Mouse (Mus musculus) gastrocnemius, adult 18-20 months (tissue): ENCODE data around the gene Psmd9. TPM values are rescaled to one million over a fixed set of nuclear protein-coding genes. Genes with fewer than 3 reads are reported as not detected.
A peak's percentile ranks its signal among the peaks of the same experiment; 100 is the strongest.

Experiments used
- DNase-seq: peaks from one replicate; pipeline ENCODE4 v3.0.0; 2021; ENCODE audit warnings: low spot score
- total RNA-seq, 2 experiments: library from RNA; stranded (reverse); gene quantifications; 2 replicates each; pipeline ENCODE4 v1.2.3; 2021

The Psmd9 gene
- total RNA-seq, 2 experiments from 2014 or later = 12.0 to 15.0 TPM

DNA sequence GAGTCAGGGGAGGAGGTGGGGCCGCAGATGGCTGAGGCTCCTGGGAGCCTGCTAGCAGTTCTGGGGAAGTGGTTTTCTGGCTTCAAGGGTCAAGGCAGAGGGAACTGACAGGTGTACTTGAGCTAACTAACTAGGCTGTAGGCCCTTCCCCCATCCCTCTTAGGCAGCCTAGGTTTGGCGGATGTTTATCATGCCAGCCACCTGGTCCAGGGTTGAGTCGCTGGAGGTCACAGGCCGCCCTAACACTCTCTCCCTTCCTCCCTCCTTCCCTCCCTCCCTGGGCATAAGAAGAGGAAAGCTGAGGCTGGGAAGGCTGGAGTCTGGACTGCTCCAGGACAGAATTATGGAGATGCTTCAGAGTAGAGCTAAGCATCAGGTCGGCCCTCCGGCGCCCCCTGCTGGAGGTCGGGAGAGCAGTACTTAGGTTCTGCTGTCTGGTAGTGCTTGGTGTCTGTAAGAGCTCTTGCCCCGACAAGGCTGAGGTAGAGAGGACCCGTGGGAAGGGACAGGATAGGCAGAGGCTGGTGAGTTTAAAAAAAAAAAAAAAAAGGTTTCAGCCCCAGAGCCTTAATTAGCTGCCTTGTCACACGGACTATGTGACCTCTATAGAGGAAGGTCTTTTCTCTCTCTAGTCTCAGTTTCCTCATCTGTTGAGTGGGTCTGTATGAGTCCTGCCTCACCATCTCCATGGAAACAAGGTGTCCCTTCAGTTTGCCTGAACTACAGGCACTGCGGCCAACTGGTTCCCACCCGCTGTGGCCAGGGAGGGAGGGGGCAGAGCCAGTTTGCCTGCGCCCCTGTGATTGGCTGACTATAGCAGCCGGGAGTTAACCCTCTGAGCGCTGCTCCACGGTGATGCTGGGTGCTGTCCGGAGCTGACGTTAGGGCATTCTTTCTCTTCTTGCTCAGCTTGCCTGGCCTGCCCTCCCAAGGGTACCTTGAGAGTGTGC lies 19.5 kb upstream of the Psmd9 start:
- DNase-seq = peak; percentile 90

- no peak for DNase-seq
These were observed 18.6 kb upstream of the Psmd9 start for GRCm38 (mm10) chr5:123150641-123151040.

DNA sequence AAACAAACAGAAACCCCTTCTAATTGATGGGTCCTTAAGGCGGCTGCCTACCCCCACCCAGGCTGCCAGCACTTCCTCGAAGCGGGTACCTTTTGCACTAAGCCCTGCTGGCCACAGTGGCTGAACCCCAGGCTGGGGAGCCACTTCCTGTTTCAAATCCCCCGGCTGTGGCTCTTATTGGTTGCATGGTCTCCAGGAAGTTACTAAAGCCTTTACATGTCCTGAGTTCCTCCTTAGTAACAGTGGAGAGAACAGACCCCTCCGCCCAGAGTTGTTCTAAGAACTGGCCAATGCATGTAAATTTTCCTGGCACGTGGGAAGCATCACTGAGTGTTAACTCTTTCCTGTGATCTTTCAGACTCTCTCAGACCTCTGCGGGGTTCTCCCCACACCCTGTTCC lies 18.1 kb upstream of the Psmd9 start:
- DNase-seq = no peak

DNA sequence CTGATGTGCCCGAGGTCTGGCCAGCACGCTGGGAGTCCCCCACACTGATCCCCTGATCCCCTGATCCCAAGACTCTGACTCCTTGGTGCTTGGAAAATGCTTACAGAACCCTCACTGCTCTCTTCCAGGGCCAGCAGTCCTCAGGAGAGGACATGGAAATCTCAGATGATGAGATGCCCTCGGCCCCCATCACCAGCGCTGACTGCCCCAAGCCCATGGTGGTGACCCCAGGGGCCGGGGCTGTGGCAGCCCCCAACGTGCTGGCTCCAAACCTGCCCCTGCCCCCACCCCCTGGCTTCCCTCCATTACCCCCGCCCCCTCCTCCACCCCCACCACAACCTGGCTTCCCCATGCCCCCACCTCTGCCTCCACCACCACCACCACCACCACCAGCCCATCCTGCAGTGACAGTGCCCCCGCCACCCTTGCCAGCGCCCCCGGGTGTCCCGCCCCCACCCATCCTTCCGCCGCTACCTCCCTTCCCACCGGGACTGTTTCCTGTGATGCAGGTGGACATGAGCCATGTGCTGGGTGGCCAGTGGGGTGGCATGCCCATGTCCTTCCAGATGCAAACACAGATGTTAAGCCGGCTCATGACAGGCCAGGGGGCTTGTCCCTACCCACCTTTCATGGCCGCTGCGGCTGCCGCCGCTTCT lies 17.4 kb upstream of the Psmd9 start:
- DNase-seq = no peak

- no peak for DNase-seq
These were observed 16.3 kb upstream of the Psmd9 start for GRCm38 (mm10) chr5:123152901-123153300.

DNA sequence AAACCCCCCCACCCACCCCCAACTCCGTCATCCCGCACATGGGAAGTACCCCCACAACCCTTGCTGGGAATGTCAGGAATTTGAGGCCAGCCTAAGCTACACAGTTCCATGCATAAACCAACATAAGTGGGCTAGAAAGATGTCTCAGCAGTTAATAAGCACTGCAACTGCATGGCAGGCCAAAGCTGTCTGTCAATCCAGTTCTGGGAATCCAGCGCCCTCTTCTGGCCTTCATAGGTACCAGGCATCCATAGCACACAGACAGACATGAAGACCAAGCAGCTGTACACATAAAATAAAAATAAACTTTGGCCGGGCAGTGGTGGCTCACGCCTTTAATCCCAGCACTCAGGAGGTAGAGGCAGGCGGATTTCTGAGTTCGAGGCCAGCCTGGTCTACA lies 13.8 kb upstream of the Psmd9 start:
- DNase-seq = peak; percentile 75

DNA sequence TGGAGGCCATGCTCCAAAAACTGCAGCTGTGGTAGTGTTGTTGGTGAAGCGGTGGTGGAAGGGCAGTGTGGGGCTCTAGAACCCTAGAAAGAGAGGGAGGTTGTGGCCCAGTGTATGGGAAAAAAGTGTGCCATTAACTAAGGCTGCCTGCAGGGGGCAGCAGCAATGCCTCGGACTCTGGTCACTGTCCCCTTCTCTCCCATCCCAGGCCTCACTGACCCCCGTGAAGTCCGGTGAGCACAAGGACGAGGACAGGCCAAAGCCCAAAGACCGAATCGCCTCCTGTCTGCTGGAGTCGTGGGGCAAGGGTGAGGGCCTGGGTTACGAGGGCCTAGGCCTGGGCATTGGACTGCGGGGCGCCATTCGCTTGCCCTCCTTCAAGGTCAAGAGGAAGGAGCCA lies 12.4 kb upstream of the Psmd9 start:
- no peak for DNase-seq

DNA sequence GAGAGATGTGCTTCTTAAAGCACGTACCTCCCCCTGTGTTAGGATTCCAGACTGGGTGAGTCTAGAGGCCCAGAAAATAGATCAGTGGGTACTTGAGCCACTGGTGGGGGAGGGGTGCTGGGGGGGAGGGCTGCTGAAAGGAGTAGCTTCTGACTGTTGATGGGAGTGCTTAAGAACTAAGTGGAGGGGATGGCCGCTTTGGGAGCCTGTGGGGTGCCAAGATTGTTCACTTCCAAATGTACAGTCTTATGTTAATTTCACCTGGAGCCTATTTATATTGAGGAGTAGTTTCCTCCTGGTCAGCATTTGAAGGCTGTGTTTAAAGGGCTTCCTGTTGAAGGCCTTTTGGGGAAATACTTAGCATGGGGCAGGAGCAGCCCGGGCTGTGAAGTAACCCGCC lies 11.2 kb upstream of the Psmd9 start:
- DNase-seq = no peak

- peak; percentile 68 for DNase-seq
These were observed 9.8 kb upstream of the Psmd9 start for GRCm38 (mm10) chr5:123159446-123159845.

DNA sequence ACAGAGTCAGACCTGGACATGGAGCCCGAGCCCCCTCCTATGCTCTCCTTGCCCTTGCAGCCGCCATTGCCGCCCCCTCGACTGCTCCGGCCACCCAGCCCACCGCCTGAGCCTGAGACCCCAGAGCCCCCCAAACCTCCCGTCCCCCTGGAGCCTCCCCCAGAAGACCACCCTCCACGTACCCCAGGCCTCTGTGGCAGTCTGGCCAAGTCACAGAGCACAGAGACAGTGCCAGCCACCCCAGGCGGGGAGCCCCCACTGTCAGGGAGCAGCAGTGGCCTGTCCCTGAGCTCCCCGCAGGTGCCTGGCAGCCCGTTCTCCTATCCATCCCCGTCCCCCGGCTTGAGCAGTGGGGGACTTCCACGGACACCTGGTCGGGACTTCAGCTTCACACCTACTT lies 9.3 kb upstream of the Psmd9 start:
- no peak for DNase-seq

DNA sequence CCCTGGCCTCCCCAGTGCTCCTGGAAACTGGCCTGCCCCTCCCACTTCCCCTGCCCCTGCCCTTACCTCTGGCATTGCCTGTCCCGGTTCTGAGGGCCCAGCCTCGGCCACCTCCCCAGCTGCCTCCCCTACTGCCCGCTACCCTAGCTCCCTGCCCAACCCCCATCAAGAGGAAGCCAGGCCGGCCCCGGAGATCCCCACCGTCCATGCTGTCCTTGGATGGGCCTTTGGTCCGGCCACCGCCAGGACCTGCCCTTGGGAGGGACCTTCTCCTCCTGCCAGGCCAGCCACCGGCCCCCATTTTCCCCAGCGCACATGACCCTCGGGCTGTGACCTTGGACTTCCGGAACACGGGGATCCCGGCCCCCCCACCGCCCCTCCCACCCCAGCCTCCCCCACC lies 8.9 kb upstream of the Psmd9 start:
- no peak for DNase-seq

GRCm38 (mm10) chr5:123162942-123163341 lies 6.3 kb upstream of the Psmd9 start:
- no peak for DNase-seq

GRCm38 (mm10) chr5:123166437-123166836 lies 2.8 kb upstream of the Psmd9 start:
- no peak for DNase-seq

DNA sequence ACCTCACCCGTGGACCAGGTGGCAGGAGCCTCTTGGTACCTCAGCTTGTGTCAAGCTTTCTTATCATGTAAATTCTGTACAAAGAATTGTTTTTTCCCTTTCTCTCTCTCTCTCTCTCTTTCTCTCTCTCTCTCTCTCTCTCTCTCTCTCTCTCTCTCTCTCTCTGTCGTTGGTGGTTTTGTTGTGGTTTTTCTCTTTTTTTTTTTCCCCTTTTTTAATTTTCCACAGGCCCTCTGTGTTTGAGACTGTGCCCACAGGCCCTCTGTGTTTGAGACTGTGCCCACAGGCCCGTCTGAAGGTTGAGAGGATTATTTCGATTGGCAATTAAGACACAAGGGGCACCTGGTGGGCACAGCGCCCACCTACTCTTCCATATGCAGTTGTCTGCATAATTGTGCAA lies 1.6 kb upstream of the Psmd9 start:
- no peak for DNase-seq

DNA sequence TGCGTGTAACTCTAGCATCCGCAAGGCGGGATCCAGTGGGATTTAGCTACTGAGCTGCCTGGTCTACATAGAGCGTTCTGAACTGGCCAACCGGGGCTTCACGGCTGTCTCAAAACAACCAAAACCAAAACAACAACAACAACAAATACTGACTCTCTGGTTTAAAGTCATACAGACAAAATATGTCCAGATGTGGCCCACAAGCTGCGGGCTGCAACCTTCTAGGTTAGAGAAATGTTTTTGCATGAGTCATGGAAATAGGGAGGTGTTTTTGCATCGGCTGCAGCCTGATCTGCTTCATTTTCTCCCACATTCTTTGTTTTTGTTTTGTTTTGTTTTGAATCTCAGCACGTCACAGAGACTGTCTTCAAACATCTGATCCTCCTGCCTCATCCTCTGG lies 1.2 kb downstream of the Psmd9 start:
- DNase-seq = no peak

GRCm38 (mm10) chr5:123171646-123172350 lies 2.6 kb downstream of the Psmd9 start:
- DNase-seq = peak; percentile 85

GRCm38 (mm10) chr5:123178792-123179191 lies 9.6 kb downstream of the Psmd9 start:
- no peak for DNase-seq

- no peak for DNase-seq
These were observed 11.2 kb downstream of the Psmd9 start for GRCm38 (mm10) chr5:123180390-123180789.

DNA sequence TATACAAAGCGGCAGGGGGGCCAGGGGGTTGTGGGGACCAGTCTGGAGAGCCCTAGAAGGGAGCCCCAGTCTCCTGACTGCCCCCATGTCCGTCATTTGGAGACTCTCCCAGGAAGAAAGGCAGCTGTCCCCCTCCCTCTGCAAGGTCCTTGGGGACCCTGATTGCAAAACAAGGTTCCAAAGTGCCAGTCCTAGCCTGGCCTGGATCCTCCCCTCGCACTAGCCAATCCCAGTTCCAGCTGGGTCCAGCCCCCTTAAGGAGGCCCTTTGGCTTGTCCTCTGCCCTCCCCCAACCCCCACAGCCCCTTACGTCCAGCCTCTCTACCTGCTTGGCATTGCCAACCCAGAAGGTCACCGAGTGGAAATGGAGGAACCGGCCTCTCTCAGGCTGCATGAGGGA lies 12.3 kb downstream of the Psmd9 start:
- DNase-seq = no peak

- DNase-seq = no peak
These were observed 13.4 kb downstream of the Psmd9 start, which contains the start of gene Hpd for GRCm38 (mm10) chr5:123182651-123183050. Gene Hpd, minus strand, starts transcription at chr5:123182727.

GRCm38 (mm10) chr5:123185966-123186365 lies 16.8 kb downstream of the Psmd9 start:
- DNase-seq = no peak

- no peak for DNase-seq
These were observed 18.1 kb downstream of the Psmd9 start for GRCm38 (mm10) chr5:123187306-123187705.
